Mouse (Mus musculus) right cerebral cortex, adult 18-20 months (tissue): Measurements from ENCODE around the gene Rgl2.
"Not testable (repeated sequence)": the region's sequence is repeated elsewhere in the genome, so short reads cannot be mapped to it uniquely, and the experiment has no call there.

ENCODE experiments used
- DNase-seq: peaks from one replicate; pipeline ENCODE4 v3.0.0; 2022; ENCODE audit warnings: mixed read lengths

The Rgl2 gene

DNA sequence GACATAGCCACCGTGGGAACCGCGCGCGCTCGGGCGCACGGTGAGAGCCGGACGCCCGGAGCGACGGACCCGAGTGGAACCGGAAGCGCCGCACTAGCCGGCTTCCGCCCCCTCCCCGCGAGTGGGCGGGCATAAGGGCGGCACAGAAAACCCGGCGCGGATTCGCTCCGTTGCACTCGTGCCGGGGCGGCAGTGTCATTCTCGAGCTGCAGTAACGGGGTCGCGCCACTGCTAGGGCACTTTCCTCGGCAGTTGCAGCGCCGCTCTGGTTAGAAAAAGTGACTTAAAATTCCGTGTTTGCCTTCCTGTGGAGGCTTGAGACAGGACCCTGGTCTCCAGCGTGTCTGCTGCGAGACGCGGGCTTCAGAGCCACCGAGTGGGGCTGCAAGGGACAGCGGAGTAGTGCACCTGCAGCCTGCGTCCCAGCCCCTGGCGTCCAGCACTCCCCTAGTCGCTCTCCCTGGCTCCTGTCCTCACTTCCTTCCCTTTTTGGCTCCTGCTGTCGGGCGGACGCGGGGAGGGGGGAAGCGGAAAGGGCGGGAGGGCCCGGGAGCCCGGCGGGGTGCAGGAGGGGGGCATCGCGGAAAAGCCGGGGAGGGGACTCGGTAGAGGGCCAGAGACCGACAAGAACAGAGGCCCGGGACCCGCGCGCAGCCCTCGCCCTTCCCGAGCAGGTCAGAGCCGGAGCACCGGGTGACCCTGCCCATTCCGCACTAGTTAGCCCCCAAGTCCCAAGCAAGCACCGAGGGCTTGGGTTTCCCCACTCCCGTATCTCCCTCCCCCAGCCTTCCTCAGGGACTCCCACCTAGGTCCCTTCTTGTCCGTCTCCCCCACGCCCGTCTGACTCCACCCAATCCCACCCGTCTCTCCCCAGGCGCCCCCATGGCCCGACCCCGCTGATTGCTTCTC is at the start of gene Rgl2:
Gene Rgl2 (plus strand): TSS at position 173 of the 909 bp plus-strand sequence.
- DNase-seq = peak; percentile 94

- not testable (repeated sequence) for DNase-seq
Observed at GRCm38 (mm10) chr17:33884320-33884719, 45.0 kb upstream of the Rgl2 start.

DNA sequence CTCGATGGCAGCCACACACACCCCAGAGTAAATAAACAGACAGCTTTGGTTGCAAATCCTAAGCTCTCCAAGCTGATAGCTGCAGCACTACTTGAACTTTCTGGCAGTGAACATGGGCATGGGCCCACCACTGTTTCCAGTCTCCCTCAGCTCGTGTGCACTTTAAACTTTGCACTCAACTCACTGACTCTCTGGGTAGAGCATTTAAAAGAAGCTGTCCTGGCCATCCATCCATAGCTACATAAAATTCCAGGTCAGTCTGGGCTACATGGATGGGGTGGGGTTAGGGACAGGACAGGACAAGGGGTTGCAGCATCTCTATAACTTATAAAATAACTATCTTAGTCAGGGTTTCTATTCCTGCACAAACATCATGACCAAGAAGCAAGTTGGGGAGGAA is 41.5 kb upstream of the Rgl2 start:
- not testable (repeated sequence) for DNase-seq

DNA sequence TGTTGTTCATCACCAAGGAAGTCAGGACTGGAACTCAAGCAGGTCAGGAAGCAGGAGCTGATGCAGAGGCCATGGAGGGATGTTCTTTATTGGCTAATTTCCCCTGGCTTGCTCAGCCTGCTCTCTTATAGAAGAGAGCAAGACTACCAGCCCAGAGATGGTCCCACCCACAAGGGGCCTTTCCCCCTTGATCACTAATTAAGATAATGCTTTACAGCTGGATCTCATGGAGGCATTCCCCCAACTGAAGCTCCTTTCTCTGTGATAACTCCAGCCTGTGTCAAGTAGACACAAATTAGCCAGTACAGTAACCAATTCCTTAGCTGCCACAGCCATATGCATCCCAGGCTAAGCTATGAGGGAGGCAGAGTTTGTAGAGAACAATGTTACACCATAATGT is 41.1 kb upstream of the Rgl2 start:
- not testable (repeated sequence) for DNase-seq

GRCm38 (mm10) chr17:33889941-33890532 is 39.3 kb upstream of the Rgl2 start:
- not testable (repeated sequence) for DNase-seq

DNA sequence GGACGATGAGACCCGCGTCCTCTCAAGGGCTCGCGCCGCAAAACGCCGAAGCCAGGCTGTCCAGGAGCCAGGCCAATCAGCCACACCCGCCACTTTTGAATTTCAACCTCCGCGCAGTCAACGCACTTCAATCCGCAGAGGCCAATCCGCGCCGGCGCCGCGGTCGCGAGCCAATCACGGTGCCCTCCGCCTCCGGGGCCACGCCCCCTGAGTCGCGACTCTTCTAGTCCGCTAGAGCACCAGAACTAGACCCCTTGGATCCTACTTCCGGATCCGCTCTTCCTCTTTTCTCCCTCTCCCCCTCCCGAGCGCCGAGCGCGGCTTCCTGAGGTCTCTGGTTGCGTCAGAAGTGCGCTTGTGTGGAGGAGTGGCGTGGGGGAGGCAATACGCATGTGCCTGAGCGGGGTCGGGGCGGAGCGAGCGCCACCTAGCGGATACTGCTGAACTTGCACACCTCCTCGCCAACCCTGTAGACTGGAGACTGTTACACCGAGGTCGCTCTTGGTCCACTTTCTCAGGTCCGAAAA is 38.7 kb upstream of the Rgl2 start, which contains the start of gene Kifc1:
Gene Kifc1 (minus strand): TSS at position 129 of the 527 bp plus-strand sequence.
- peak; percentile 100 for DNase-seq

DNA sequence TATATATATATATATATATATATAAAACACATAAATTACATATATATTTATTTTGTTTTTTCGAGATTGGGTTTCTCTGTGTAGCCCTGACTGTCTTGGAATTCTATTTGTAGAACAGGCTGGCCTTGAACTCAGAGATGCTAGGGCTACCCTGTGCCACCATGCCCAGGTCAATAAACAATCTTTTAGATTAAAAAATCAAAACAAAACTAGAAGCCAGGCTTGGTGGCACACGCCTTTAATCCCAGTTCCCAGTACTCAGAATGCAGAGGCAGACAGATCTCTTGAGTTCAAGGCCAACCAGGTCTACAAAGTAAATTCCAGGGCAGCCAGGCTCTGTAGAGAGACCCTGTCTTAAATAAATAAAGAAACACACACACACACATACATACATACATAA is 38.0 kb upstream of the Rgl2 start:
- no peak for DNase-seq

- DNase-seq = not testable (repeated sequence)
Observed at GRCm38 (mm10) chr17:33891892-33892291, 37.5 kb upstream of the Rgl2 start.

GRCm38 (mm10) chr17:33892429-33892828 is 36.9 kb upstream of the Rgl2 start:
- DNase-seq = no peak

GRCm38 (mm10) chr17:33893011-33893410 is 36.3 kb upstream of the Rgl2 start:
- not testable (repeated sequence) for DNase-seq

GRCm38 (mm10) chr17:33897114-33897794 is 32.1 kb upstream of the Rgl2 start:
- DNase-seq = no peak

- DNase-seq = not testable (repeated sequence)
Observed at GRCm38 (mm10) chr17:33898193-33898592, 31.1 kb upstream of the Rgl2 start.

GRCm38 (mm10) chr17:33899642-33900041 is 29.7 kb upstream of the Rgl2 start:
- DNase-seq = no peak

DNA sequence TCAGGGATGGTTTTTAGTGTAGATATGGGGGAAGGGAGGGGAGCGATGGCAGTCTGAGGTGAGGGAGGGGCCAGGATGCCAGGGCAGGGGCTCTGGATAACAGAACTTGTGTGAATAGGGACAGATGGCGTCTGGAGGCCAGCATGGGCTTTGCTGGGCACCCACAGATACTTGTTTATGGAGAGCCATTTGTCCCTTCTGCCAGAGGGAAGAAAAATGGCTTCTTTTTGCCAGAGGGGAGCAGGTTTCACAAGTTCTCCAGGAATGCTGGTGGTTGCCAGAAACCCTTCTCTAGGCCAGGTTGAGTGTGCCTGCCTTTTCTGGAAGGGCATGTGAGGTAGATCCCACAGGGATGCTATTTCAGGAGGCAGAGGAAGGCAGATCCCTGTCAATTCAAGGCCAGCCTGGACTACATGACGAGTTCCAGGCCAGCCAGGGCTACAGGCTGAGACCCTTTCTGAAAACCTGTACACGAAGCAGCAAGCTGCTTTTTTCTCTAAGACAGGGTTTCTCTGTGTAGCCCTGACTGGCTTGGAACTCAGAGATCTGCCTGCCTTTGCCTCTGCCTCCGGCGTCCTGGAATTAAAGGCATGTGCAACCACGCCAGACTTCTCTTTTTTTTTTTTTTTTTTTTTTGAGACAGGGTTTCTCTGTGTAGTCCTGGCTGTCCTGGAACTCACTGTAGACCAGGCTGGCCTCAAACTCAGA is 28.9 kb upstream of the Rgl2 start:
- DNase-seq = no peak

GRCm38 (mm10) chr17:33900989-33901314 is 28.4 kb upstream of the Rgl2 start:
- no peak for DNase-seq

DNA sequence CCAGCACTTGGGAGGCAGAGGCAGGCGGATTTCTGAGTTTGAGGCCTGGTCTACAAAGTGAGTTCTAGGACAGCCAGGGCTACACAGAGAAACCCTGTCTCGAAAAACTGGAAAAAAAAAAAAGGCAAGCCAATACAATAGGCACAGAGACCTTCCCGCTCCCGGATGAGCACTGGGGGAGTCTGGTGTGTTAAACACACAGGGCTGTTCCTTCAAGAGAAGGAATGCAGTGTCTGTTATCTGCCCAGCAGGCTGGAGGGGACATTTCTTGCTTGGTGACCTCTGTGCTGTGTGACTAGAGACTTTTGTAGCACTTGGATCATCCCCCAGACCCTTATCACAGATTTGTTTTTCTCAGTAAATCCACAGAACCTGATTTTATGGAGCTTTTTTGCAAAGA is 27.7 kb upstream of the Rgl2 start:
- DNase-seq = no peak

GRCm38 (mm10) chr17:33902079-33902478 is 27.3 kb upstream of the Rgl2 start:
- DNase-seq = no peak

GRCm38 (mm10) chr17:33902491-33902890 is 26.9 kb upstream of the Rgl2 start:
- DNase-seq = no peak

- DNase-seq = not testable (repeated sequence)
Observed at GRCm38 (mm10) chr17:33903911-33904651, 25.3 kb upstream of the Rgl2 start.

- not testable (repeated sequence) for DNase-seq
Observed at GRCm38 (mm10) chr17:33904835-33905234, 24.5 kb upstream of the Rgl2 start, which contains the start of gene Platr17. Platr17 (plus strand) TSS chr17:33905135.

- DNase-seq = no peak
Observed at GRCm38 (mm10) chr17:33908331-33909076, 20.8 kb upstream of the Rgl2 start.
